Mouse (Mus musculus): Measurements from ENCODE around the gene Kctd7. TPM values are rescaled to one million over a fixed set of nuclear protein-coding genes. Genes with fewer than 3 reads are reported as not detected.
A peak's percentile ranks its signal among the peaks of the same experiment; 100 is the strongest.

Kctd7 gene
- total and polyA plus RNA-seq, 2 experiments from 2014 or later, result 12.2 to 19.5 TPM

DNA sequence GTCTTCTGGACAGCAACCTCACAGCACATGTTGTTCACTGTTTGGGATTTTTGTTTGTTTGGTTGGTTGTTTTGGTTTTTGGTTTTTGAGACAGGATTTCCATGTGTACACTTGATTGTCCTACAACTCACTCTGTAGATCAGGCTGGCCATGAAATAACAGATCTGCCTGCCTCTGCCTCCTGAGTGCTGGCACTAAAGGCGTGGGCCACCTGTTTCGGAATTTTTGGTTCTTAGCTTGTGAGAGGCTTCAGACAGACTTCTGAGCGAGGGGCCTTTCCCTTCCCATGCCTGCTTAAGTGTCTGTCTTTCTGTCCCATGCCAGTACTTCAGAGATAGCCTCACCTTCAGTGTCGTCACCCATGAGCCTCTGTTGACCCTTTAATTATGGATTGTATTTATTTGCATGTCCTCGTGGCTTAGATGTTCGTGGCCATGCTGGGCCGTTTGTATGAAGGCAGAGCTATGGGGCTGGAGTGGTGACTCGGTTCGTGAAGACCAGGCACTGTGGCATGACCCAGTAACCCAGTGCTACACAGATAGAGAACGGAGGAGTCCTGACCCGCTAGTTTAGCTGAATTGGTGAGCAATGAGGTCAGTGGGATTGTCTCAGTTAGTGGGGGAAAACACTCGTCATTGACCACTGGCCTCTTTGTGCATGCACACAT, 24.5 kb upstream of the Kctd7 start:
- Histone ChIP-seq H3K9me3 (ENCODE audit: low read length) (no peaks in the 10 kb centered on the region), H3K36me3 (ENCODE audit: insufficient read depth, low read length) (peaks cover 9% of the 10 kb centered on the region; the same call in 1 of the 2 replicates), H3K27ac (ENCODE audit: low read depth, low read length) (no peak overlapping the region), H3K4me2 (ENCODE audit: low read depth, low read length, poor library complexity, severe bottlenecking) (no peak overlapping the region), H3K4me3 (ENCODE audit: low read depth, low read length) (no peak overlapping the region), H3K9ac (replicated peaks; ENCODE audit: low read length, poor library complexity, severe bottlenecking) (no peak overlapping the region), H3K27me3 (ENCODE audit: insufficient read depth, low read length) (no peaks in the 10 kb centered on the region), H3K4me1 (ENCODE audit: insufficient read depth, low read length) (0 out of 2 replicates have a peak, but pooled peaks cover 2% of the 10 kb centered on the region)
- WGBS, result 89% methylated on average over 12 of the region's 12 CpGs
- TF ChIP-seq CTCF (IDR thresholded peaks at IDR 0.05), result no peak
- no peak for DNase-seq (ENCODE audit: low spot score)
- ATAC-seq (ENCODE audit: low FRiP score), result no peak

DNA sequence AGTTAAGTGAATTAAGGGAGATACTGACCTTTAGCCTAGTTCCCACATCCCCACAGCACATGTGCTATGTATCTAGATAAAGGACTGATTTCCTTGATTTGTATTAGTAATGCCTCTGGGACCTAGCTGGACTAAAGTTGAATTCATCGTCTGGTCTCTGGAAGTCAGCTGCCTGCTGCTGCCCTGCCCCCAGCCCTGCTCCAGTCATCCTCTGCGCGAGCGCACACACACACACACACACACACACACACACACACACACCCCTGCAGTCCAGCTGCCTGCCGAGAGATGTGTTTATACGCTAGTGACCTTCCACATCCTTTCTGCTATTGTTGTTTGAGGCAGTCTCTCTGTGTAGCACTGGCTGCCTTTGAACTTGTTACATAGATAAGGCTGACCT, 23.8 kb upstream of the Kctd7 start:
- 0 out of 2 replicates have a peak, but pooled peaks cover 5% of the 10 kb centered on the region for H3K36me3 ChIP-seq (ENCODE audit: insufficient read depth, low read length)
- H3K4me1 ChIP-seq (ENCODE audit: insufficient read depth, low read length), result 0 out of 2 replicates have a peak, but pooled peaks cover 2% of the 10 kb centered on the region
- no peak for ATAC-seq (ENCODE audit: low FRiP score)
- H3K4me3 ChIP-seq (ENCODE audit: low read depth, low read length), result no peak overlapping the region
- no peaks in the 10 kb centered on the region for H3K9me3 ChIP-seq (ENCODE audit: low read length)
- H3K9ac ChIP-seq (replicated peaks; ENCODE audit: low read length, poor library complexity, severe bottlenecking), result no peak overlapping the region
- no peak overlapping the region for H3K27ac ChIP-seq (ENCODE audit: low read depth, low read length)
- 47% methylated on average over 6 of the region's 6 CpGs for WGBS
- H3K27me3 ChIP-seq (ENCODE audit: insufficient read depth, low read length), result no peaks in the 10 kb centered on the region
- DNase-seq (ENCODE audit: low spot score), result no peak
- no peak overlapping the region for H3K4me2 ChIP-seq (ENCODE audit: low read depth, low read length, poor library complexity, severe bottlenecking)
- TF ChIP-seq CTCF (IDR thresholded peaks at IDR 0.05), result no peak

DNA sequence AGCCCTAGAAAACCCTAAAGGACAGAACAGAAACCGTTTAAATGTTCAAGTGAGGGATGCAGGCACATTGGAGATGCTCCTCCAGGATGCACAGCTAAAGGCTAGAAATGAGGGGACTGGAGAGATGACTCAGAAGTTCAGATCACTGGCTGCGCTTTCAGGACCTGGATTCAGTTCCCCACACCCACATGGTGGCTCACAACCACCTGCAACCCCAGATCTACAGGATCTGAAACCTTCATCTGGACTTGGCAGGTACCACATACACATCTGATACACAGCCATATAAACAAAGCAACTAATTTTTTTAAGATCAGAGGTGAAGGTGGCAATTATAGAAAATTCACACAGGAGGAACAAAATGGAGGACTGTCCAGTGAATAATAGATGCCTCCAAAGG, 22.3 kb upstream of the Kctd7 start:
- no peak for ATAC-seq (ENCODE audit: low FRiP score)
- Histone ChIP-seq H3K27me3 (ENCODE audit: insufficient read depth, low read length) (no peaks in the 10 kb centered on the region), H3K9ac (replicated peaks; ENCODE audit: low read length, poor library complexity, severe bottlenecking) (no peak overlapping the region), H3K4me1 (ENCODE audit: insufficient read depth, low read length) (0 out of 2 replicates have a peak, but pooled peaks cover 2% of the 10 kb centered on the region), H3K27ac (ENCODE audit: low read depth, low read length) (no peak overlapping the region), H3K4me2 (ENCODE audit: low read depth, low read length, poor library complexity, severe bottlenecking) (no peak overlapping the region), H3K9me3 (ENCODE audit: low read length) (no peaks in the 10 kb centered on the region), H3K36me3 (ENCODE audit: insufficient read depth, low read length) (no peaks in the 10 kb centered on the region), H3K4me3 (ENCODE audit: low read depth, low read length) (no peak overlapping the region)
- 90% methylated on average over 2 of the region's 2 CpGs for WGBS
- DNase-seq (ENCODE audit: low spot score), result no peak
- TF ChIP-seq CTCF (IDR thresholded peaks at IDR 0.05), result no peak

DNA sequence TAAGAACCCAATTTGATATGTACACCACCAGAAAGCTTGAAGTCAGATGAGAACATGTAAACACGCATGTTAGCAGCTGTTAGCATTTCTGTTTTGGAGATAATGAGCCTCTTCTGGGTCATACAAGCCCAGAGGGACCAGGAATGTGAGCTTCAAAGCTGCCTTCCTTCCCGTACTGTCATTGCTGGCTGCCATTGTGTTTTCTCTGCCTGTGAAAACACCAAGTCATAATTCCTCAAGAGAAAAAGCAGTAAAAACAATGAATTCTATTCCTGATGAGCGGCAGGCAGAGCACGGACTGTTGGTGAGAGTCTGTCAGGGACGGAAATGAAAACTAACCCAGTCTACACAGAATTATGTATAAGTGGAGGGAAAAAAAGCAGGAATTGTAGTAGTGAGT, 20.4 kb upstream of the Kctd7 start:
- H3K9ac ChIP-seq (replicated peaks; ENCODE audit: low read length, poor library complexity, severe bottlenecking), result no peak overlapping the region

DNA sequence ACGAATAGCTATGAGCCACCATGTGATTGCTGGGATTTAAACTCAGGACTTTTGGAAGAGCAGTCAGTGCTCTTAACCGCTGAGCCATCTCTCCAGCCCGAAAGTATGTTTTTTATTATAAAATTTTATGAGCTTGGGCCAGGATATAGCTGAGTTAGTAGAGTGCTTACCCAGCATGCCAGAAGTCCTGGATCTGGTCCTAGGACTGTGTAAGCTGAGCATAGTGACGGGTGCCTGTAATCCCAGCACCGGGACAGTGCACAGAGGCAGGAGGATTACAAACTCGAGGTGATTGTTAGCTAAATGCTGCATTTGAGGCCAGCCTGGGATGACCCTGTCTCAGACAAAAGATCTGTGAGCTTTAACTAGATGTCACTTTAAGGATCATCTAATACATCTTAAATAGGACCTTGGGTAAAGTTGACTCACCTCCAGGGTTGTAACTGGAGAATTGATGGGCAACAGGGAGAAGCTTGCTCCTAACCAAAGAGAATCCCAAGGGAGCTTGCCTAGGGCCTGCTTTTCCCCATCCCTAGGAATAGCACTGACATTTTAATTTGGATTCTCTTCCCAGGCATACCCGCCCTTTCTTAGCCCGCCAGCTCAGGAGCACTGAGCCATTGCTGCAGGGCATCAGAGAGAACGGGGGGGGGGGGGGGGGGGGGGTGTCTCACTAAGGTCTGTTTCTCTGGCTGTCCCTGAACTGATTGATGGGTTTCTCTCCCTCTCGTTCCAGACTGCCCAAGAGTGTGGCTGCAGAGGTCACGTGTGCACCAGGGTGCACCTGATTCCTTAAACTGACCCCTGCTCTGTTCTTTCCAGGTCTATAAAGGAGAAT, 15.8 kb upstream of the Kctd7 start:
- Histone ChIP-seq H3K4me2 (ENCODE audit: low read depth, low read length, poor library complexity, severe bottlenecking) (no peak overlapping the region), H3K4me3 (ENCODE audit: low read depth, low read length) (no peak overlapping the region), H3K4me1 (ENCODE audit: insufficient read depth, low read length) (no peaks in the 10 kb centered on the region), H3K27me3 (ENCODE audit: insufficient read depth, low read length) (no peaks in the 10 kb centered on the region), H3K36me3 (ENCODE audit: insufficient read depth, low read length) (0 out of 2 replicates have a peak, but pooled peaks cover 6% of the 10 kb centered on the region), H3K27ac (ENCODE audit: low read depth, low read length) (no peak overlapping the region), H3K9me3 (ENCODE audit: low read length) (no peaks in the 10 kb centered on the region), H3K9ac (replicated peaks; ENCODE audit: low read length, poor library complexity, severe bottlenecking) (no peak overlapping the region)
- DNase-seq (ENCODE audit: low spot score), result no peak
- no peak for TF ChIP-seq CTCF (IDR thresholded peaks at IDR 0.05)
- 64% methylated on average over 10 of the region's 11 CpGs for WGBS
- ATAC-seq (ENCODE audit: low FRiP score), result no peak

More for the DNA sequence above, 20.4 kb upstream of the Kctd7 start:
- H3K36me3 ChIP-seq (ENCODE audit: insufficient read depth, low read length), result no peaks in the 10 kb centered on the region
- no peak overlapping the region for H3K4me2 ChIP-seq (ENCODE audit: low read depth, low read length, poor library complexity, severe bottlenecking)
- ATAC-seq (ENCODE audit: low FRiP score) (no peak), DNase-seq (ENCODE audit: low spot score) (peak; percentile 16)
- no peaks in the 10 kb centered on the region for H3K27me3 ChIP-seq (ENCODE audit: insufficient read depth, low read length)
- no peak overlapping the region for H3K27ac ChIP-seq (ENCODE audit: low read depth, low read length)
- no peaks in the 10 kb centered on the region for H3K9me3 ChIP-seq (ENCODE audit: low read length)
- H3K4me1 ChIP-seq (ENCODE audit: insufficient read depth, low read length), result no peaks in the 10 kb centered on the region
- H3K4me3 ChIP-seq (ENCODE audit: low read depth, low read length), result no peak overlapping the region
- 54% methylated on average over 5 of the region's 5 CpGs for WGBS
- TF ChIP-seq CTCF (IDR thresholded peaks at IDR 0.05), result no peak

DNA sequence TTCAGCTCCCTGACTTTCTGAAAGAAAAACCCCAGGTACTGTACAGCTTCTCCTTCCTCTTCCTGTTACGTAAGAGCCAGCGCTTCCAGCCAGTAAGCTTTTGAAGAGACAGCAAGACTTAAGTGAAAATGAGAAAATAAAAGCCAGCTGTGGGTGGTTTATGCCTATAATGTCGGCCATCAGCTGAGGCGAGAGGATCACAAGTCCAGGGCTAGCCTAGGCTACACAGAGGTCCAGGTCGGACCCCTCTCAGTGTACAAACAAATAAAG, 15.2 kb upstream of the Kctd7 start:
- no peaks in the 10 kb centered on the region for H3K27me3 ChIP-seq (ENCODE audit: insufficient read depth, low read length)
- ATAC-seq (ENCODE audit: low FRiP score), result no peak
- no peaks in the 10 kb centered on the region for H3K9me3 ChIP-seq (ENCODE audit: low read length)
- peaks cover 6% of the 10 kb centered on the region; the same call in 1 of the 2 replicates for H3K36me3 ChIP-seq (ENCODE audit: insufficient read depth, low read length)
- no peaks in the 10 kb centered on the region for H3K4me1 ChIP-seq (ENCODE audit: insufficient read depth, low read length)
- DNase-seq (ENCODE audit: low spot score), result no peak
- no peak overlapping the region for H3K27ac ChIP-seq (ENCODE audit: low read depth, low read length)
- H3K9ac ChIP-seq (replicated peaks; ENCODE audit: low read length, poor library complexity, severe bottlenecking), result no peak overlapping the region
- 90% methylated on average over 5 of the region's 5 CpGs for WGBS
- H3K4me3 ChIP-seq (ENCODE audit: low read depth, low read length), result no peak overlapping the region
- no peak overlapping the region for H3K4me2 ChIP-seq (ENCODE audit: low read depth, low read length, poor library complexity, severe bottlenecking)
- no peak for TF ChIP-seq CTCF (IDR thresholded peaks at IDR 0.05)
